In the genomic region with DNA sequence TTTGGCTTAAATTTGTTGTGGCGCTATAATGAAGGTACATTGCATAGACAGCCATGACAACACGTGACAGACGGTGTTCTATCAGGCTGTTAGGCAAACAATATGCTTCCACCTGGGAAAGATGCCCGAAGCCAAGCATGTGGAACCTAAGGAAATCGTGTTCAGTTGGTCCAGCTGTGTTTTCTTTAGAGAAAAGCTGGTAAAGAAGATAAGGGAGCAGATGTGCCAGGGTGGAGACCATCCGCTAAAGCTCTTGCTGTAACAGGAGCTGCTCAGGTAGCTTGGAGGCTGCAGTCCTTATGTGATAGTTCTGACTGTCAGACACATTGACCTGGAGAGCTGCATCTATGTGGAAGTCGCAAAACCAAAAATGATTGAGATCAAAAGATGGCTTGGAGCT, we compare ENCODE assay signal across 13 mouse cellular contexts. TPM values are rescaled to one million over a fixed set of nuclear protein-coding genes. Genes with fewer than 3 reads are reported as not detected.
"Had no signal": no experiment of that assay in that cellular context is flagged by ENCODE, and none has a peak within 500 bp of the region (broad histone marks: within the 10 kb centered on the region; RNA-seq: fewer than 3 reads in every experiment).

No protein-coding gene starts in this region.

- H3K4me2 ChIP-seq: limb, embryonic 12.5 days; lung, embryonic 15.5 days; neural tube, embryonic 15.5 days had no signal

- H3K4me1 ChIP-seq: limb, embryonic 12.5 days; lung, embryonic 15.5 days had no signal

- DNase-seq: kidney, adult 8-10 months; kidney, postnatal 36 days; lung, postnatal 14 days; midbrain, embryonic 14.5 days; thymus, postnatal 4 days had no signal

- H3K27ac ChIP-seq: limb, embryonic 12.5 days; lung, embryonic 15.5 days; midbrain, embryonic 10.5 days; neural tube, embryonic 15.5 days; stomach, postnatal 0 days had no signal

- H3K36me3 ChIP-seq: limb, embryonic 12.5 days; lung, embryonic 15.5 days; midbrain, embryonic 10.5 days; neural tube, embryonic 15.5 days had no signal

- H3K27me3 ChIP-seq: limb, embryonic 12.5 days; lung, embryonic 15.5 days; neural tube, embryonic 15.5 days had no signal

- H3K4me3 ChIP-seq: limb, embryonic 12.5 days; lung, embryonic 15.5 days; midbrain, embryonic 10.5 days; myocyte; neural tube, embryonic 15.5 days had no signal

- H3K9ac ChIP-seq: limb, embryonic 12.5 days; lung, embryonic 15.5 days; neural tube, embryonic 15.5 days had no signal

- H3K9me3 ChIP-seq: limb, embryonic 12.5 days; lung, embryonic 15.5 days; midbrain, embryonic 10.5 days; neural tube, embryonic 15.5 days had no signal

- ATAC-seq: intestine, postnatal 0 days had no signal

RNA-seq across cellular contexts. Expression of gene Cubn, which starts 7.6 kb away (rescaled TPM):
- total RNA-seq: liver, adult 2 months had no signal
- polyA plus RNA-seq: liver, adult 2 months had no signal
